Mouse (Mus musculus): Measurements from ENCODE around the gene Gm28551. TPM values are rescaled to one million over a fixed set of nuclear protein-coding genes. Genes with fewer than 3 reads are reported as not detected.

Gm28551 gene
- polyA plus RNA-seq, 1 experiment from 2014 or later: 0.51 TPM

GRCm38 (mm10) chr1:53300506-53300905 is 52.0 kb downstream of the Gm28551 start:
- H3K9ac ChIP-seq (ENCODE audit: low read depth, low read length): no peak overlapping the region
- no peak for ATAC-seq (replicated peaks; ENCODE audit: low FRiP score)
- DNase-seq (ENCODE audit: low spot score): no peak
- H3K27ac ChIP-seq (ENCODE audit: low read depth, low read length): no peak overlapping the region
- peaks cover 5% of the 10 kb centered on the region for H3K4me1 ChIP-seq (replicated peaks; ENCODE audit: control insufficient read depth, insufficient read depth, low read length)
- H3K27me3 ChIP-seq (replicated peaks; ENCODE audit: control insufficient read depth, insufficient read depth, low read length): no peaks in the 10 kb centered on the region
- 80% methylated on average over 4 of the region's 4 CpGs for WGBS
- H3K4me2 ChIP-seq: no peak overlapping the region
- H3K36me3 ChIP-seq (ENCODE audit: control insufficient read depth, insufficient read depth, low read length): peaks cover 2% of the 10 kb centered on the region; the same call in 1 of the 2 replicates
- H3K4me3 ChIP-seq (ENCODE audit: low read depth, low read length): no peak overlapping the region
- no peaks in the 10 kb centered on the region for H3K9me3 ChIP-seq (ENCODE audit: control insufficient read depth, low read length)

GRCm38 (mm10) chr1:53296581-53297383 is 55.7 kb downstream of the Gm28551 start, which contains the start of the genes Pms1, Ormdl1 and Gm28778:
Gene Pms1, minus strand, starts transcription at chr1:53297018.
Gene Ormdl1, plus strand, starts transcription at chr1:53297095.
Gene Gm28778, plus strand, starts transcription at chr1:53297111.
- peak within 1 kb of the TSS; percentile 82 for H3K9ac ChIP-seq (ENCODE audit: low read depth, low read length)
- H3K4me2 ChIP-seq: peak within 1 kb of the TSS; percentile 74
- H3K27ac ChIP-seq (ENCODE audit: low read depth, low read length): peak within 1 kb of the TSS; percentile 62
- H3K4me1 ChIP-seq (replicated peaks; ENCODE audit: control insufficient read depth, insufficient read depth, low read length): peaks cover 5% of the 10 kb centered on the region
- DNase-seq (ENCODE audit: low spot score) (peak; percentile 89), ATAC-seq (replicated peaks; ENCODE audit: low FRiP score) (peak; percentile 100)
- no peaks in the 10 kb centered on the region for H3K27me3 ChIP-seq (replicated peaks; ENCODE audit: control insufficient read depth, insufficient read depth, low read length)
- H3K36me3 ChIP-seq (ENCODE audit: control insufficient read depth, insufficient read depth, low read length): no peaks in the 10 kb centered on the region
- under 1% methylated on average over 66 of the region's 66 CpGs for WGBS
- no peaks in the 10 kb centered on the region for H3K9me3 ChIP-seq (ENCODE audit: control insufficient read depth, low read length)
- peak within 1 kb of the TSS; percentile 82 for H3K4me3 ChIP-seq (ENCODE audit: low read depth, low read length)

GRCm38 (mm10) chr1:53291197-53291596 is 61.3 kb downstream of the Gm28551 start:
- no peak overlapping the region for H3K4me2 ChIP-seq
- 82% methylated on average over 3 of the region's 3 CpGs for WGBS
- H3K27me3 ChIP-seq (replicated peaks; ENCODE audit: control insufficient read depth, insufficient read depth, low read length): no peaks in the 10 kb centered on the region
- H3K9ac ChIP-seq (ENCODE audit: low read depth, low read length): no peak overlapping the region
- H3K9me3 ChIP-seq (ENCODE audit: control insufficient read depth, low read length): no peaks in the 10 kb centered on the region
- H3K4me1 ChIP-seq (replicated peaks; ENCODE audit: control insufficient read depth, insufficient read depth, low read length): no peaks in the 10 kb centered on the region
- no peak for ATAC-seq (replicated peaks; ENCODE audit: low FRiP score)
- no peaks in the 10 kb centered on the region for H3K36me3 ChIP-seq (ENCODE audit: control insufficient read depth, insufficient read depth, low read length)
- H3K27ac ChIP-seq (ENCODE audit: low read depth, low read length): no peak overlapping the region
- DNase-seq (ENCODE audit: low spot score): no peak
- no peak overlapping the region for H3K4me3 ChIP-seq (ENCODE audit: low read depth, low read length)

Other genes with a start within 250 kb of the Gm28551 start
- gene 1700019A02Rik, start 165.0 kb downstream of the Gm28551 start, polyA plus RNA-seq (2014; fragmentation: Nextera tagmentation; extraction: Ambion mirVana): not detected in 2 replicates
- gene Pms1, start 55.6 kb downstream of the Gm28551 start, polyA plus RNA-seq (2014; fragmentation: Nextera tagmentation; extraction: Ambion mirVana): 20.1 and 25.0 TPM in 2 replicates
- gene Ormdl1, start 55.6 kb downstream of the Gm28551 start, polyA plus RNA-seq (2014; fragmentation: Nextera tagmentation; extraction: Ambion mirVana): 51.1 and 55.2 TPM in 2 replicates
- not detected in 2 replicates for gene Gm28778, start 55.6 kb downstream of the Gm28551 start, polyA plus RNA-seq (2014; fragmentation: Nextera tagmentation; extraction: Ambion mirVana)
- gene Osgepl1, start 39.0 kb downstream of the Gm28551 start, polyA plus RNA-seq (2014; fragmentation: Nextera tagmentation; extraction: Ambion mirVana): 32.1 and 36.6 TPM in 2 replicates
- gene Asdurf, start within 50 bp of the Gm28551 start, polyA plus RNA-seq (2014; fragmentation: Nextera tagmentation; extraction: Ambion mirVana): not detected in 2 replicates
- gene Asnsd1, start 85 bp upstream of the Gm28551 start, polyA plus RNA-seq (2014; fragmentation: Nextera tagmentation; extraction: Ambion mirVana): 92.4 and 98.4 TPM in 2 replicates

Measured in liver, embryonic 11.5 days (tissue).